Mouse (Mus musculus): ENCODE results near the gene Zfp57. TPM values are rescaled to one million over a fixed set of nuclear protein-coding genes. Genes with fewer than 3 reads are reported as not detected.
"Not testable (repeated sequence)": the region's sequence is repeated elsewhere in the genome, so short reads cannot be mapped to it uniquely, and the experiment has no call there.

The Zfp57 gene
- polyA plus RNA-seq (2015; fragmentation: Nextera tagmentation; extraction: Ambion mirVana): 3.4 and 3.9 TPM in 2 replicates

DNA sequence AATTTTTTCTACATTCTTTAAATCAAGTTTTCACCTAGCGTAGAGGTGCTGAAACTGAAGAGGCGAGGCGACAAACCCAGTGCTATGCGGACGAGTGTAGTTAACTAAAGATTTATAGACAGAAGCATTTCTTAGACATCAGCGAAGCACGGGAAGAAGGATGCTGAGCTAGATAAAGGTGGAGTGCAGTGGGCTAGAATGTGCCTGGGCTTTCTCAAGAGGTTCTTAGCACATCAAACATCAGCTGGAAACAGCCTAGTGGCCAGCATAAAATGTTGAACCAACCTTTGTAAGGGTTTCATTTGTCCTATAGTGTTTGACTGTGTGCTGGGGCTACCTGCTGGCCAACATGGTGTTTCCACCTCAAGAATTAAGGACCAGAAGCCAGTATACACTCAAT is at the start of gene Zfp57:
Gene Zfp57, plus strand, starts transcription at position 301 of the 400 bp plus-strand sequence.
- no peak for DNase-seq (ENCODE audit: low spot score)

DNA sequence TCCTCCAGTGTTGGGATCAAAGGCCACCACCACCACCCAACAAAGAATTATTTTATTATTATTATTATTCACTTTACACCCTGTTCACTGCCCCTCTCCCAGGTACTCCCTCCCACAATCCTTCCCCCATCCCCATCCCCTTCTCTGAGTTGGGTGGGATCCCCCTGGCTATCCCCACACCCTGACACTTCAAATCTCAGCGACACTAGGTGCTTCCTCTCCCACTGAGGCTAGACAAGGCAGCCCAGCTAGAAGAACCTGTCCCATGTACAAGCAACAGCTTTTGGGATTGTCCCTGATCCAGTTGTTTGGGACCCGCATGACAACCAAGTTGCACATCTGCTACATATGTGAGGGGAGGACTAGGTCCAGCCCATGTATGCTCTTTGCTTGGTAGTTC is 48.3 kb upstream of the Zfp57 start:
- no peak for DNase-seq (ENCODE audit: low spot score)

DNA sequence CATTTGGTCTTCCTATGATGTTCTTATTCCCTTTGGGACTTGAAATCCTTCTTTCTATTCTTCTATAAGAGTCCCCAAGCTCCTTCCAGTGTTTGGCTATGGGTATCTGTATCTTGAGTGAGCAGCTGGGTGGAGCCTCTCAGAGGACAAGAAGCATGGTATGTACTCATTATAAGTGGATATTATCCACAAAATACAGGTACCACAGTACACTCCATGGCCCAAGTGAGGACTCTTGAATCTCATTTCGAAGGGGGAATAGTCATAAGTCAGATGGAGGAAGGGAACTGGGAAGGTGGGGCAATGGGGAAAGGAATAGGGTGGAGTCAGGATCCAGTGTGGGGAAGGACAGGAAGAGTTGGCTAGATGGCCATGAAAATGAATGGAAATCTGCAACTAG is 47.9 kb upstream of the Zfp57 start:
- DNase-seq (ENCODE audit: low spot score): no peak

DNA sequence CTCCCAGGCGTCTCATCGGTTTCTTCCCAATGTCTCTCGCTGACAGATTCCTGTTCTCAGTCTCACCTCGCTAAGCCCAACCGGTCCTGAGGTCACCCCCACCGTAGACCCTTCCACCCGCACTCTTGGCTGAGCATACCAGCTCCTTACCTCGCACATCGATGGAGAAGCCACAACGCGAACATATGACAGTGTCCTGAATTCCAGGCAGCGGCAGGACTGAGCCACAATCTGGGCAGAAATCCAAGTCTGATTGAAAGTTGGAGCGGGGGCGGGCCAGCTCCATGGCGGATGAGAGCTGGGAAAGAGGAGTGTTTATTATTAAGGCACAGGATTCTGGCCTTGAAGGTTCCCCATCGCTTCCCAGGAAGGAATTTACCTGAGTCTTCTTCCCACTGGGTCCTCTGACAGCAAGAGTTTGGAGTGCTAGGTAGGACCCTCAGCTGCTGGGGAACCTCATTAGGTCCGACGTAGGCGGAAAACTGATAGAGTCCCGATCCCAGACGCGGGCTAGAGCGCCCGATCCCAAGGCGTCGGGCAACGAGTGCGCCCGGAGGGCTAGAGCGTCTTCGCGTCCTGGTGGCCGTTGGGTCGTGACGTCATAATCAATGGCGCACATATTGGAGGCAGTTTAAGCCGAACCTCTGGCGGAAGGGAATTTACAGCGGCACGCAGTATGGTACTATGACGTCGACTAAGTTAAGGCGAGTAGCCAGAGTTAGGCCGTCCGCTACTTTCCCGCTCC is 42.8 kb upstream of the Zfp57 start, which contains the start of the genes Znrd1 and Znrd1as:
Gene Znrd1, minus strand, starts transcription at position 561 of the 745 bp plus-strand sequence.
Gene Znrd1as, plus strand, starts transcription at position 594 of the 745 bp plus-strand sequence.
- DNase-seq (ENCODE audit: low spot score): peak; percentile 92

DNA sequence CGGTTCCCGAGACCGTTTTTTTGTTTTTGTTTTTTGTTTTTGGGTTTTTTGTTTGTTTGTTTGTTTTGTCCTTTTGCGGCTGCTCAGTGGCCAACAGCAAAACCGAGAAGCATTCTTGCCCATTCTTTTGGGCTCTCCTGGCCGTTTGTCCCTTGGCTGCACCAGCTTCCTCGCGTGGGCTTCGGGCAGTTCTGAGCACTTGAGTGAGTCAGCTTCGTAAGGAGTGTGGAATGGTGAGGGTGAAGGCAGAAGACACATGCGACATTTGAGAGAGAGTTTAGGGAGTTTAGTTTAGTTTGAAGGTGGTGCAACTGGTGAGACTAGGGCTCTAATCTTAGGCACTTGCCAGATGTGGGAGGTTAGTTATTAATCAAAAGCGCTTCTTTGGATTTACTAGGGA is 42.1 kb upstream of the Zfp57 start:
- DNase-seq (ENCODE audit: low spot score): no peak

DNA sequence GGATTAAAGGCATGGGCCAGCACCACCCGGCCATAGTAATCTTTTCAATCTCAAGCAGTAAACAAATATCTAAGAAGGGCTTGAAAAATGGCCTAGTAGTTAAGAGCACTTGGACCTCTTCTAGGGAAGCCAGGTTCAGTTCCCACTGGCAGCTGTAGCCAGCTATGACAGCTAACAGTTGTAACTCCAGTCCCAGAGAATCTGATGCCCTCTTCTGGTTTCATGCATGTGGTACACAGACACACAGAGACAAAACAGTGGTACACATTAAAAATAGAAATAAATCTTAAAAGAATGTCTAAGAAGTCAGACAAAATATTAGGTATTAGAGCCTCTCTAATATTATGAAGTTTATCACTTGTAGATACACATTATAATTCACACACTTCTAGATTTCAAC is 39.8 kb upstream of the Zfp57 start:
- DNase-seq (ENCODE audit: low spot score): no peak

DNA sequence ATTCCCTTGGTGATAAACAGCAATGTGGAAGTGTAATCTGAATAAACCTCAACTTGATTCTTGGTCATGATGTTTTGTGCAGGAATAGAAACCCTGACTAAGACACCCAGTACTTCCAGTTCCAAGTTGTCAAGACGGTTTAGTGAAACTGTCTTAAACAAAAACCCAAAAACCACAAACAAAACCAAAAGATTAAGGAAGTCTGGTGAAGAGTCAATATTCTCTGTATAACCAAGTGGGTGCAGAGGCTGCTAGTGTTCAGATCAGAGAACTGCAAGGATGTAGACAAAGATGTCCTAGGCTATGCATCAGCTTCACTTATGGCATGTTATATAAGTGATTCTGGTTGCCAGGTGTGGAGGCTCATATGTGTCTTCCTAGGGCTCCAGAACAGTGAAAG is 34.1 kb upstream of the Zfp57 start:
- no peak for DNase-seq (ENCODE audit: low spot score)

DNA sequence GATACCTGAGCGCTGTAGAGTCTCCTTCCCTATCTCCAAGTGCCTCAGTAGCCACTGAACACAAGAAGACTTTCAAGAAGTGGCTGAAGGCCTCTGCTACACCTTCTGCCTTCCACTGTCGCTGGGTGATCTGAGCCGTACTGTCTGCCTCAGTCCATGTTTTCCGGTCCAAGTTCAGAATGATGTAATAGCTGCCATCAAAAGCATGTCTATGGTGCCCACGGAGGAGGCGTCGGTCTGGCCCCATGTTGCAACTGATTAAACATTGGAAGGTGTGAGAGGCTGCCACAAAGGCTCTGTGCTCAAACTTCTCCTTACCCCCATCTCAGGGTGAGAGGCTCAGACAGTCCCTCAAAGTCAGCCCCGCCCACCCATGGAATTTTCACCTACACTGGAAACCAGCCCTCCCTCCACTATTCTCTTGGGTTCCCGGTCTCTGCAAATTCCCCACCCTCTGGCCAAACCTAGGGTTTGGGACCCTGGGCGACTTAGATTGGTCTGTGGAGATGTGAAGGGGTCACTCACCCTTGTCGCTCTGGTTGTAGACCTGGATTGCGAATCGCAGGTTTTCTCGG is 30.6 kb upstream of the Zfp57 start:
- DNase-seq (ENCODE audit: low spot score): no peak

DNA sequence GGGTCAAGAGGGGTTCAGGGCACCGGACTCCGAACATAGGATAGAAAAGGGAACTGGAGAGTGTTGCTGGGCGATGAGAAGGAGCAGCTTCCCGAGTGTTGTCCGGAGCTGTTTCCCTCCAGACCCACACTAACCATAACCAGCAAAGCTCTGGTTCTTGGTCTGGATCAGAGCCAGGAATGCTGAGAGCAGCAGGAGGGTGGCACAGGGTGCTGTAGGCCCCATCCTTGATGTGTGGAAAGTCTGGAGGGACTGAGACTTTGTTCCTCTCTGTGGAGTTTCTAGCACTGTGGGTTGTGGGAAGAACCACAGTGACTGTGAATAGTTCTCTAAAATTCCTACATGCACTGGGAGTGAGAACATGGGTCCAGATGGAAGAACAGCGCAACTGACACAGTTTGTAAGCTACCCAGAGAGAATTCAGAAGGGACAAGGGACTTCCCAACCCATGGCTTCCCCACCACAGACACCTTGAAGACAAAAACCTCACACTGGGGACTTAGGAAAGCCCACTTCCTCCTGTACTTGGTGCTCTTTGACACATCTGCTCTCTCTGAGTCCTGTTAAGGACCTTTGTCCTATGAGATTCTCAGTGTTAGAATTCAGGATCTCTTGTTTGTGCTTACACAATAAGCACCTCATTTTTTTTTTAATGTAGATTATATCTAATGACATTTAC is 29.7 kb upstream of the Zfp57 start:
- peak; percentile 21 for DNase-seq (ENCODE audit: low spot score)

DNA sequence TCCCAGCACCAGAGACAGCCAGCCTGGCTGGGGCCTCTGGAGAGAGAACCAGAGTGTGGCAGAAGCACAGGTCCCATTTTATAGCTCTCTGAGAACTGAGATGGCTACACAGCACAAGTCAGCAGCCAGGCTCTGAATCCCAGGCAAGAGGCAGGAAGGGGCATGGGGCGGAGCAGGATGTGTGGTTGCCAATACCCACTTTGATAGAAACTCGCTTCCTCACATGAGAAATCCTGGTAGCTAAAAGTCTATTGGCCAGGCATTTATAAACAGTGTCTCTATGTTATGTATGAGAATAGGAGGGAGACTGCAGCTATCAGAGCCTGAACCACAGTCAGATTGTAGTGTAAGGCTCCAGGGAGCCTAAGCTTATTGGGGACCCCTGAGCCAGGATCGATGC is 28.2 kb upstream of the Zfp57 start:
- peak; percentile 36 for DNase-seq (ENCODE audit: low spot score)

DNA sequence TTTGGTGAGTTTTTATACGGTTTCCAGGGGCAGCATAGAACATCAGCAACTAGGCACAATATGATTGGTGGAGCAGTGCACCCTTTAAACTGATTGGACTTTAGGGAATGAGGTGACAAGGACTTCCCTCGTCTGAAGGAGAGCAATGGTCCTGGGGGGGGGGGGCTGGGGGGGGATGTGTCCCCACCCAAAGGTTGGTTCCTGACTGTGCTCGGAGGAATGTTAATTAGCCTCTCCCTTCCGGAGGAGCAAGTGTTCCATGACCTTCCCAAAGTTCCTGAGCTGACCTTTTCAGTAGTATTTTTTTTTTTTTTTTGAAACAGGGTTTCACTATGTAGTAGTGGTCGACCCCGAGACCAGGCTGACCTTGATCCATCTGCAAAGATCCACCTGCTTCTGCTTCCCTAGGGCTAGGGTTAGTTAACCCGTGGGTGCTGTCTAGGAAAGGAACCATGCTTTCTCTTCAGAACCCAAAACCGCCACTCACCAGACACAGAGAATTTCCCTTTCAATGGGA is 27.6 kb upstream of the Zfp57 start:
- no peak for DNase-seq (ENCODE audit: low spot score)

DNA sequence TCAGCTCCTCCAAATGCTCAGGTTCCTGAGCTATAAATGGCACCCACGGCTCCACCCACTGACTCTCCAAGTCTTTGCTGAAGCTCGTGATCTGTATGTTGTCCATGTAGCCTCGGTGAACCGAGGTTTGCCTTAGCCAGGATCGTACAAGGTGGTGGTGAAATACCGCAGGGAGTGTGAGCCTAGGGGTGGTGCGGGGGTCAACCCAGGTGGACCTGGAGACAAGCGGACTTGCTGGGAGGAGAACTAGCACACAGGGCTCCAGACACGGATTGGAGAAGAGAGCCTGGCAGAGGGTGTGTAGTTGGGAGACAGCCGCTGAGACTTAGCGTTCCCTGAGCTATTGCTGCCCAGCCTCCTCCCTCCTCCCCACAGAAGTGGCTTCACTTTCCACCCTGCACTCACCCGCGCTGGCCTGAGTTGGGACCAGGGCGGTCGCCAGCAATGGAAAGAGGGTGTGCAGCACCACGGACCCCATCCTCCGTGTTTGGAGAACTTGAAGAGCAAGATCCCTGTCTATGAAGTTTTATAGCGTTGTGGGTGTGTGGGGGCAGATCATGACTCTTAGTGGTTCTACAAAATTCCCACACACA is 19.6 kb upstream of the Zfp57 start, which contains the start of gene 2410137M14Rik:
Gene 2410137M14Rik, minus strand, starts transcription at position 17 of the 593 bp plus-strand sequence.
- no peak for DNase-seq (ENCODE audit: low spot score)

DNA sequence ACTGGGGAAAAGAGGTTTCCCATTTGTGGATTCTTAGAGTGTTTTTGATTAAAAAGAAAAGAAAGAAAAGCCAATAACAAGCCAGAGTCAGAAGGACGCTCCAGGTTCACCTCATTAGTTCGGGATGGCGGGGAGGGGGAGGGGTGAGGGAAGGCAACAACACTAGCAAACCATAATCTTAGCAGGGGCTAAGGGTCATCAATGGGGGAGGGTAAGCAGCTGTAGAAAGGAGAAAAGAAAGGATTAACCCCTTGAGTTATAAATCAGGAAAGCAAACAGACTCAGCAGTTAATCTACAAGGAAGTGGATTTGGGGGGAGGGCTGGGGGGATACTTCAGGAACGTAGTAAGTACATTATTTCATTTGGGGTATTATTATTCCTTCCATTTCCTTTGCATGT is 19.1 kb upstream of the Zfp57 start:
- no peak for DNase-seq (ENCODE audit: low spot score)

DNA sequence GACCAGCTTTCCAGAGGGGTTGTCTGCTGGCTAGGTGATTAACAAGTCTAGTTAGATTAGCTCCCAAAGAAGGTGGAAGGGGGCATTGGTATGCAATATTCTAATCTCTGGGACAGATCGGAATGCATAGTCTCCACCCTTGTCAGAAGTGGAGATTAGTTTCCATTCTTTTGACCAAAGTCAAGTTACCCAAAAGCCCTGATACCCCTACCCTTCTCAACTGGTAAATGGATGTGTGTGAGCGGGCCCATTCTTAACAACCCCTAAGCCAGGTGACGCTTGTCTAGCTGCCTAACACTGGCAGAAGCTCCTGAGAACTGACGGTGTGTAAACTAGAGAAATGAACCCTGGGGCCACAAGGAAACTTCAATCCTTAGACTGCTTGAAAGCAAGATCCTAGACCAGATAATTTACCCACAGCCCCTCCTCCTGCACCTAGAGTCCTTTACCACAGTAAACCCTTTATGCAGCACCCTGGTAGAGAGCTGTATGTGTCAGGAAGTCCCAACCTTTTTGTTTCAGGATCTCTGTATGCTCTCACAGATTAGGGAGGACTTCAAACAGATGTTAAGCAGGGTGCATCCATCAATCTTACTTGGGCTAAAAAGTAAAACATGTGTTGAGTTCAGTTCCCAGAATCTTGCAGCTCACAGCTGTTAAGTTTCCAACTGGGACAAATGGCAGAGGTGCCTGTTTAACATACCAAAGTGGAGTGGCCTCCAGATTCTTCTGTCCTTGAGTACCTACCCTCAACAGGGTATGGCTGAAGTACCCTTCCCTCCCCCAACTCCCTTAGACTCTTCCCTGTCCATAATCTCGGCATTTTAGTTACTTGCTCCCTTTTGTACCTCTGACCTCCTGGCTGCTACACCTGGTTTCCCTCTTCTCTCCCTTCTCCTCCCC is 18.5 kb upstream of the Zfp57 start:
- DNase-seq (ENCODE audit: low spot score): peak; percentile 39

DNA sequence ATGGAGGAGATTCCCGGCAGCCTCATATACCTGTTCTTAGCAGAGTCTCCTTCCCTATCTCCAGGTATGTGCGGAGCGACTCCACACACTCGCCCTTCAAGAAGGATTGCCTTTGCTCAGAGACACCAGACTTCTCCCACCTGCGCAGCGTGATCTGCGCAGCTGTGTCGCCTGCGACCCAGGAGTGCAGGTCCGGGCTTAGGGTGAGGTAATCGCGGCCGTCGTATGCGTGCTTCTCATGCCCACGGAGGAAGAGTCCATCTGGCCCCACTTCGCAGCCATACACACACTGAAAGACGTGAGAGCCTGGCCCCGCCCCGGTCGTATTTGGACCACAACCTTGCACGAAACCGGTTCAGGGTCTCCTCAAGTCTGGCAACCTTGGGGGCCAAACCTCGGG is 12.5 kb upstream of the Zfp57 start:
- DNase-seq (ENCODE audit: low spot score): no peak

DNA sequence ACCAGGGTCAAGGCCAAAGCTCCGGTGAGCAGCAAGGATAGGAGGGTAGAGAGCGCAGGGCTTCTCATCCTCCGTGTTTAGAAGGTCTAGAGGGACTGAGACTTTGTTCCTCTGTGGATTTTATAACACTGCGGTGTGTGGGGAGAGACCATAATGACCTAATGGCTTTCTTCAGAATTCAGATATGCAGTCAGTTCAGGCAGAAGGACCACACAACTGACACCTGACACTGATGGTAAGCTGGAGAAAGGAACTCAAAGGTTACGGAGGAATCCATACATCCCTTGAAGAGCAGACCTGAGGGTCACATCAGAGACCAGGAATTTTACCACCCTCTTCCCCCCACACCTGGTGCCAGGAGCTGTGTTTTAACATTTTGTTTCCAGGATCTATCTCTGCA is 11.5 kb upstream of the Zfp57 start, which contains the start of gene H2-M5:
Gene H2-M5, minus strand, starts transcription at position 101 of the 400 bp plus-strand sequence.
- no peak for DNase-seq (ENCODE audit: low spot score)

DNA sequence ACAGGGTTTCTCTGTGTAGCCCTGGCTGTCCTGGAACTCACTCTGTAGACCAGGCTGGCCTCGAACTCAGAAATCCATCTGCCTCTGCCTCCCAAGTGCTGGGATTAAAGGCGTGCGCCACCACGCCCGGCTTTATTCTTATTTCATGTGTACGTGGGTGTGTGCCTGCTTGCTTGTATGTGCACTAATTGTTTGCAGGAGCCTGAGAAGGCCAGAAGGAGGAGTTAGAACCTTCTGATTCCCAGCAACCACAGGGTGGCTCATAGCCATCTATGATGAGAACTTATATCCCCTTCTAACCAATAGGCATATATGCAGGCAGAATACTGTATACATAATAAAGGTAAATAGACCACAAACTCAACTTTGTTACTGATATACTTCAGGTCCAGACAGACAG is 10.3 kb upstream of the Zfp57 start:
- DNase-seq (ENCODE audit: low spot score): not testable (repeated sequence)

DNA sequence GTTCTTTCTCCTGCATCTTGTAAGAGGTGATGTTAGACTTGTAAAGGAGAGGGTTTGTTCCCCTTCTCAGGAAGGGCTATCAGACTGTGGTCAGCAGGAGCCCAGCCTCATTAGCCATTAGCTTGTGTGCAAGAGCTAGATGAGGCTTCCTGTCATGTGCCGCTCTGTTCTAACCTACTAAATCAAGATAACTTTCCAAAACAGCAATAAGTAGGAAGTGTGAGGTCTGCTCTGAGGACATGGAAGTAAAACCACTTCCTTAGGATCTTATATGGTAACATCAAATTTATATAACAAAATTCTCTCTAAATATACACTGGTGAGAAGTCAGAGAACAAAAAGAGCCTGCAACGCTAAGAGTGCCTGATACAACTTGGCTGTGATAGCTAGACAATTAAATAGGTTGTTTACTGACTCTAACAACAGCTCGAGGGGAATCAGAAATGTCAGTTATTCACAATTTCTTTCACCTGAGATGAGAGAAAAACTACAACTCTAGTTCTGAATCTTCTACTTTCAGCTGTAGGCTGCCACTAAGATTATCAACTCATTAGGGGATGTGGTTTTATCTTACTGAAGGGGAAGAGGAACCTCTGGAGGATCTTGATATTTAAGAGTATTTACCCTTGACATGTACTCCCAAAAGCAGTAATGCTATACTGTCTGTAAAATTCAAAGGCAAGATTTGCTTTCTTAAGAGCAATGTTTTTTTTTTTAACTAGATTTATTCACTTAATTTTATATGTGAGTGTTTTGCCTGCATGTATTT is 8.4 kb upstream of the Zfp57 start:
- no peak for DNase-seq (ENCODE audit: low spot score)

DNA sequence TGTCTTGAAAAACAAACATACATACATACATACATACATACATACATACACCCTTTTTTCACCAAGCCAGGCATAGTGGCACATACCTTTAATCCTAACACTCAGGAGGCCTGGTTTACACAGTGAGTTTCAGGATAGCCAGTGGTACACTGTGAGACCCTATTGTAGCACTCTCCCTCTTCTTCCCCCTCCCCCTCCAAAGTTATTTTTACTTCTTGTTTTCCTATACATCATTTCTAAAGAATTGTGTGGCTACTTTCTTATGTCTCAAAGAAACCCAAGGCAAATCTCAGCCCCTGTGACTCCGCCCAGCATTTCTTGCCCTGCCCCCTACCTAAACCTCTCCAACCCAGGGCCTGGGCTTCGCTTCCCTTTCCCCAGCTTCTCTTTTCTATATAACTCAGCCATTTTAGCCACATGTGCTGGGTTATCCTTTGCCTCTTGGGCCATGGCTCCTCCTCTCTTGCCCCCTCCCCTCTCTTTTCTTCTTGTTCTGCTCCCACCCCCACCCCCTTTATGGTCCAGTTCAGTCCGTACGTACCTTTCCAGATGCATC is 7.1 kb upstream of the Zfp57 start:
- no peak for DNase-seq (ENCODE audit: low spot score)
